In genomic region chr8:86820756-86821201, GRCm38 (mm10) we compare ENCODE assay signal across 9 mouse cellular contexts.
DNase-seq lines count a peak whose midpoint lies in the region; ATAC-seq and TF ChIP-seq lines count a peak whose summit lies in the region.
"Had no signal": no experiment of that assay in that cellular context is flagged by ENCODE, and none has a peak within 500 bp of the region (broad histone marks: within the 10 kb centered on the region; RNA-seq: fewer than 3 reads in every experiment).

No protein-coding gene starts in this region.

- H3K4me3 ChIP-seq in testis, adult 2 months (ENCODE audit: control insufficient read depth, low read depth, low read length): no peak overlapping the region
- H3K4me3 ChIP-seq in embryonic fibroblast, embryonic 13.5 days (ENCODE audit: insufficient read depth, low read length): no peak overlapping the region
- no peak overlapping the region for H3K4me3 ChIP-seq in kidney, embryonic 15.5 days (replicated peaks)
- H3K4me3 ChIP-seq: midbrain, embryonic 12.5 days had no signal

- no peaks in the 10 kb centered on the region; the same call in 1 of the 2 replicates for H3K4me1 ChIP-seq in testis, adult 2 months (ENCODE audit: control insufficient read depth, insufficient read depth, low read length)
- peaks cover 10% of the 10 kb centered on the region for H3K4me1 ChIP-seq in embryonic fibroblast, embryonic 13.5 days (ENCODE audit: control insufficient read depth, insufficient read depth, low read length)
- H3K4me1 ChIP-seq in kidney, embryonic 15.5 days: 0 out of 2 replicates have a peak, but pooled peaks cover 9% of the 10 kb centered on the region

- H3K4me2 ChIP-seq in kidney, embryonic 15.5 days: no peak overlapping the region
- H3K4me2 ChIP-seq: midbrain, embryonic 12.5 days had no signal

- 8% methylated on average over 3 of the region's 3 CpGs for WGBS in kidney, embryonic 15.5 days

- no peak for TF ChIP-seq POLR2A in testis, adult 2 months (IDR thresholded peaks at IDR 0.05; ENCODE audit: control insufficient read depth, low read depth, low read length)
- TF ChIP-seq POLR2A in embryonic fibroblast, embryonic 13.5 days (IDR thresholded peaks at IDR 0.05; ENCODE audit: low read depth, low read length): no peak

- no peaks in the 10 kb centered on the region for H3K27me3 ChIP-seq in testis, adult 2 months (ENCODE audit: control insufficient read depth, insufficient read depth, low read length)
- H3K27me3 ChIP-seq in kidney, embryonic 15.5 days: no peaks in the 10 kb centered on the region
- H3K27me3 ChIP-seq: midbrain, embryonic 12.5 days had no signal

- DNase-seq in cerebellum, adult 11-12 months: no peak
- no peak for DNase-seq in testis, postnatal 14 days (ENCODE audit: low spot score)
- peak; percentile 75 for DNase-seq in lung, postnatal 10 days
- DNase-seq in testis, postnatal 10 days (ENCODE audit: low spot score): peak; percentile 81

- no peak overlapping the region for H3K27ac ChIP-seq in testis, adult 2 months (ENCODE audit: control insufficient read depth, insufficient read depth, low read depth, low read length)
- H3K27ac ChIP-seq in embryonic fibroblast, embryonic 13.5 days (ENCODE audit: insufficient read depth, low read length): no peak overlapping the region
- H3K27ac ChIP-seq in kidney, embryonic 15.5 days: no peak overlapping the region
- H3K27ac ChIP-seq: midbrain, embryonic 12.5 days had no signal

- no peak overlapping the region for H3K9ac ChIP-seq in kidney, embryonic 15.5 days
- H3K9ac ChIP-seq: midbrain, embryonic 12.5 days had no signal

- 0 out of 2 replicates have a peak, but pooled peaks have one; percentile 10 for ATAC-seq in cerebellum, adult (ENCODE audit: insufficient number of reproducible peaks, low FRiP score, low TSS enrichment)
- peak; percentile 64 for ATAC-seq in kidney, embryonic 15.5 days (replicated peaks; ENCODE audit: low FRiP score)

- H3K9me3 ChIP-seq in kidney, embryonic 15.5 days (replicated peaks): no peaks in the 10 kb centered on the region
- H3K9me3 ChIP-seq: midbrain, embryonic 12.5 days had no signal

- H3K36me3 ChIP-seq in testis, adult 2 months (ENCODE audit: control insufficient read depth, insufficient read depth, low read length): no peaks in the 10 kb centered on the region
- no peaks in the 10 kb centered on the region for H3K36me3 ChIP-seq in kidney, embryonic 15.5 days
- H3K36me3 ChIP-seq: midbrain, embryonic 12.5 days had no signal

- TF ChIP-seq CTCF in testis, adult 2 months (IDR thresholded peaks at IDR 0.05; ENCODE audit: control insufficient read depth, insufficient read depth, insufficient replicate concordance, low read depth, low read length): peak; percentile 71; the same call in 1 of the 2 replicates
- TF ChIP-seq CTCF in embryonic fibroblast, embryonic 13.5 days (IDR thresholded peaks at IDR 0.05; ENCODE audit: borderline replicate concordance, insufficient read depth, low read length): peak; percentile 83

Comparison
In these comparisons a context has a peak if more than half of its experiments do, and no peak if none do; other contexts are left out.
1. DNase-seq: peak in lung, postnatal 10 days (single experiment) and testis, postnatal 10 days (single experiment); none in cerebellum, adult 11-12 months (single experiment) and testis, postnatal 14 days (single experiment).